Mouse (Mus musculus) CH12F3 (cell line): ENCODE measurements around the gene Nasp.
"Not testable (repeated sequence)": the region's sequence is repeated elsewhere in the genome, so short reads cannot be mapped to it uniquely, and the experiment has no call there.

Experiments
- in situ Hi-C: fragments of 300-500 bp; cut with MboI; formaldehyde crosslinking; loops from 2 replicates; pipeline ENCODE4 v1.14.3; 2020; ENCODE audit warnings: low sequenced_read_pairs

Gene Nasp

DNA sequence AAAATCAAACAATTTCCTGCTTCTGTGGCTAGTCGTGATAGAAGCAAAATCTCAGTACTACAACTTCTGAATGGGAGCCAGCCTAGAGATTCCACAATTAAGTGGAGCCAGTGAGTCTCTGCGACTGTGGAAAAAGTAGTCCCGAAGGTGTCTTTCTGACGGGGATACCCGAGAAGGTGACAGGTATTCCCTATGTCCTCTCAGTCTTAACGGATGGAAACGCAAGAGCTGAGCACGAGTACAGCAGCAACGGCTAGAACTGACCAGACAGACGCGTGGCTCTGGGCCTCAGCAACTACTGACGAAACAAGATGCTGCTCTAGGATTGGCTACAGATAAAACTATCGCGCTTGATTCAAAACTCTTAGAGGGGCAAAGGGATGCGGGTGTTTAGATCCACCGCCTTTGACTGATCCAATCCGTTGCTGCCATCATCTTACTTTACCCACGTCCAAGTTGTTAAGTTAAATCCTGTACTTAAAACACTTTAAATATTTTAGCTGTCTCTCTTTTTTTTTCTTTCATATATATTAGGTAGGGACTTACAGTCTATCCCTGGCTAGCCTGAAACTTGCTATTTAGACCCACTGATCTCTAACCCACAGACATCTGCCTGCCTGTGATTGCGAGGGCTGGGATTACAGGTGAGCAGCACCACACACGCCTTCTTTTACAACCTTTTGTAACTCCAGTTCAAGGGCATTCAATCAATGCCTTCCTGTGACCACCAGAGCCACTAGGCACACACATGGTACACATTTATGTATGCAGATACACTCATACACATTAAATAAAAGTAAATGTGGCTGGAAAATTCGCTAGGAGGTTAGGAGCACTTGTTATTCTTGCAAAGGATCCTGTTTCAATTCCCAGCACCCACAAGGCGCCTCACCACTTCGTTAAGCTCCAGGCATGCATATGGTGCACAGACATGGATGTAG lies at the start of gene Nasp:
TSS of gene Nasp (minus strand) at position 220 of the 941 bp plus-strand sequence.
- in situ Hi-C loops, result no loop called here

DNA sequence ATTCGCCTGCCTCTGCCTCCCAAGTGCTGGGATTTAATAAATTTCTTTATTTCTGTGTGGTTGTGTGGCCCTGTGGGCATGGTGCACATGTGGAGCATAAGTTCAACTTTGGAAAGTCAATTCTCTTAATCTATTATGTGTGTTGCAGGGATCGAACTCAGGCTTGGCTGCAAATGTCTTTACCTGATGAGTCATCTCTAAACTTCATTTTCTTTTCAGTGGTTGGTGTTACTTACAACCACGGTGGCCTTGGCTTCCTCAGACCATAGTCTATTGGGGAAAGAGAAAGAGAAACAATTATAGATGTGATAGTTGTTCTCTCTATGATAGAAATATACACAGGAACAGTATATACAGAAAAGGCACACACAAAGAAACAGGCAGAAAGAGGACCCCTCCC lies 48.3 kb upstream of the Nasp start:
- in situ Hi-C loops, result no loop called here

DNA sequence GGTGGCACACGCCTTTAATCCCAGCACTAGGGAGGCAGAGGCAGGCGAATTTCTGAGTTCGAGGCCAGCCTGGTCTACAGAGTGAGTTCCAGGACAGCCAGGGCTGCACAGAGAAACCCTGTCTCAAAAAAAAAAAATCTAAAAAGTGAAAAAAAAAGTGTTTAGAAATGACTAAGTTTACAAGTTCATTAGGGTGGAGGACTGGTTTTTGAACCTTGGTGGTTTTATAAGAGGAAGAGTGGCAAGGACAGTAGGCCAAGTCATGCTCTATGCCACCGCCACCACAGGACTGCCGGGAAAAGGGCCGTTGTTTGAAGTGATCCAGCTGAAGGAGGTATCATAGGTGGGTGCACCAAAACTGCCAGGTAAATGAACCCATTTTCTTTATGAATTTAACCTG lies 47.0 kb upstream of the Nasp start:
- in situ Hi-C loops, result not testable (repeated sequence)

DNA sequence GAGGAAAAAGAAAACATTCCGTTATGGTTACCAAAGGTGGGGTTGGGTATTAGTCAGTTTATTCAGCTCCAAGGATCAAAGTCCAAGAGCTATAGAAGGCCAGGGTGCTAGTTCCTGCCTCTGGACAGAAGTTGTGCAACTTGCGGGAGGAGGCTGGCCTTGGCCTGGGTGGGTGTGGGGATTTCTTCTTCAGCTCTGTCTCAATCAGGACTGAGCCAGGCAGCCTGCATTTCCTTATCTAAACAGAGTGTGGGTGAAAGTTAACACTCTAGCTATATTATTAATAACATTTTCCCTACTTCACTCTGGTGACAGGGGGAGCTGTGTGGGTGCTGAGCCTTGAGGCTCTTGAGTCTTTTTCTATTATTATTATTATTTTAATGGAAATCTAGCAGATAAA lies 45.0 kb upstream of the Nasp start:
- in situ Hi-C loops, result no loop called here

DNA sequence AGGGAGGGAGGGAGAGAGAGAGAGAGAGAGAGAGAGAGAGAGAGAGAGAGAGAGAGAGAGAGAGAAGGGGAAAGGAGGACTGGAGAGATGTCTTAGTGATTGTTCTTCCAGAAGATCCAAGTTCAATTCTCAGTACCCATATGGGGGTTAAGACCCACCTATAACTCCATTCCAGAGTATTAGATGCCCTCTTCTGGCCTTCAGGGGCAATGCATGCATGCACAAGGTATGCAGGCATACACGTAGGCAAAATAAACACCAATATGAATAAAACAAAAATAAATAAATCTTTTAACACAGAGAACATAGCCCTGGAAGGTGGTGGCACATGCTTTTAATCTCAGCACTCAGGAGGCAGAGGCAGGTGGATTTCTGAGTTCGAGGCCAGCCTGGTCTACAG lies 41.5 kb upstream of the Nasp start:
- in situ Hi-C loops, result no loop called here

DNA sequence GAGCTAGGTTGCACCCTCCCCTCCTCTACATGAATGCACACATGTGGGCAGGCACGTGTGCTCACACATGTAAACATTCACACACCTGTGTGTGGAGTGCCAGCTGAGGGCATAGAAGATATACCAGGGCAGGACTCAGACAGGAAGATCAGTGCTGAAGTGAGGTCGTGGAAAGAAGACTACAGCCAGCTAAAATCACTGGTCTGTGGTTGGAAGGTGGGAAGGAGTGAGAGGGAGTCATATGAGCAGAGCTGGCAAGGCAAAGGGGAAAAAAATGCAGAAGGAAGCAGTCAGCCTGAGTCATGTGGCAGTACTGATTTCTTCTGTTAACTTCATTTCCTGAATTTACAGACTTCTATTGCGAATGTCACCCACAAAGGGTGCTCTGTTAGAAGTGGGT lies 40.4 kb upstream of the Nasp start:
- in situ Hi-C loops, result no loop called here

DNA sequence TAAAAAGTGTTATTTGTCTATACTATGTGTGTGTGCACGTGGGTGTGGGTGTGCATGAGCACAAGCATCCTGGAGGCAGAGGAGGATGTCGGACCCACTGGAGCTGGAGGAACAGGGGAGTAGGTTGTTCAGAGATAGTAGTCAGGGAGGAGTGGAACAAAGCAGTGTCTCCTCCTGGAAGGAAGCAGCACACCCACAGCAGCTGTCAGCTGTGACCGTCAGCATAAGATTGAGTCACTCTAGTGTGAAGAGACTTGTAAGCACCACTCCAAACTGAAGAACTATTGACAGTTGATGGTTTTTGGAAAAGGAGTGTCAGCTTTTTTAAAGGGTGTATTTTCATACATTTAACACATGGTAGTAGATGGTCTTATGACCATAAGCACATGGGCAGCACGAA lies 38.9 kb upstream of the Nasp start:
- in situ Hi-C loops, result no loop called here

DNA sequence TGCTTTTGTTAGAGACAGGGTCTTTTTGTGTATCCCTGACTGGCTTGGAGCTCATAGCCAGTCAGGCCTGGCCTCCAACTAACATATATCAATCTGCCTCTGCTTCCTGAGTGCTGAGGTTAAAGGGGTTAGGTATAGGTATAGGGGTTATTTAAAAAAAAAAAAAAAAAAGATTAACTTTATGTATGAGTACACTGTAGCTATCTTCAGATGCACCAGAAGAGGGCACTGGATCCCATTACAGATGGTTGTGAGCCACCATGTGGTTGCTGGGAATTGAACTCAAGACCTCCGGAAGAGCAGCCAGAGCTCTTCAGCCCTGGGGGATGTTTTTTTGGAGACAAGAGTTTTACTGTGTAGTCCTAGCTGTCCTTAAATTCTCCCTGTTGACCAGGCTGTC lies 34.3 kb upstream of the Nasp start:
- in situ Hi-C loops, result no loop called here

DNA sequence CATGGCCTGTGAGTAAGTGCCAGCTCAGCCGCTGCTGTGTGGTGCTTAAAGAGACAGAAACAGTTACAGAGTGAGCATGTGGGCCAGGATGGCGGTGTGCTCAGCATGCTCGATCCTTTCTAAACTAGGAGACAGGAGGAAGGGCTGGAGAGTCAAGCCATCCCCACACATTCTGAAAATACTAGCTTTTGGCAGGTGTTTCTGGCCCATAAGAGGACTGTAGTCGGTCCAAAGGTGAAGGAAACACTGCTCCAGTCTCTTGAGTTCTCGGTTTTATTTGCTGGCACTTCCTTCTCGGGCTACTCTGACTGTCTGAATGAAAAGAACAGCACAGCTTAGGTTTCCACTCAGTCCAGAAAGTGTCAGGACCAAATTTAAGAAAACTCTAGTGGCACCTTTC lies 33.1 kb upstream of the Nasp start:
- in situ Hi-C loops, result no loop called here

DNA sequence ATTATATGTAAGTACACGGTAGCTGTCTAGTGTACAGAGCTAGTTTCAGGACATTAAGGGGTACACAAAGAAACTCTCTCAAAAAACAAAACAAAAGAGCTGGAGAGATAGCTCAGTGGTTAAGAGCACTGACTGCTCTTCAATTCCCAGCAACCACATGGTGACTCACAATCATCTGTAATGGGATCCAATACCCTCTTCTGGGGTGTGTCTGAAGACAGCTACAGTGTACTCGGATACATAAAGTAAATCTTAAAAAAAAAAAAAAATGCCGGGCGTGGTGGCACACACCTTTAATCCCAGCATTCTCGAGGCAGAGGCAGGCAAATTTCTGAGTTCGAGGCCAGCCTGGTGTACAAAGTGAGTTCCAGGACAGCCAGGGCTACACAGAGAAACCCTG lies 32.2 kb upstream of the Nasp start:
- in situ Hi-C loops, result not testable (repeated sequence)

DNA sequence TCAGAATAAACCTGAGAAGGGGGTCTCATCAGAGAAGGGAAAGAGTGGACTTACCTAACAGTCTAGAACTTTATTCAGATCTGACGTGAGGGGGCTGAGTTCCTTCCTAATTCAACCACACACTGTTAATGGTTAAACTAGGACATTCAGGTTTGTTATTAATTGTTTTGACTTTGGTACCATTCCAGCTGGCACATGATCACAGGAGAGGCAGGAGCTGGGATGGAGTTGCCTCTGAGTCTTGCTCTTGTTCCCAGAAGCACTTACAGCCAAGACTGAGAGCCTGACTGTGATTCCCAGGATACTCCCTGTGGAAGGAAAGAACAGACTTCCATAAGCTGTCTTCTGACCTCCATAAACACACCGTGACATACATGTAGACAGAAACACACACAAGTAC lies 31.7 kb upstream of the Nasp start:
- in situ Hi-C loops, result no loop called here

DNA sequence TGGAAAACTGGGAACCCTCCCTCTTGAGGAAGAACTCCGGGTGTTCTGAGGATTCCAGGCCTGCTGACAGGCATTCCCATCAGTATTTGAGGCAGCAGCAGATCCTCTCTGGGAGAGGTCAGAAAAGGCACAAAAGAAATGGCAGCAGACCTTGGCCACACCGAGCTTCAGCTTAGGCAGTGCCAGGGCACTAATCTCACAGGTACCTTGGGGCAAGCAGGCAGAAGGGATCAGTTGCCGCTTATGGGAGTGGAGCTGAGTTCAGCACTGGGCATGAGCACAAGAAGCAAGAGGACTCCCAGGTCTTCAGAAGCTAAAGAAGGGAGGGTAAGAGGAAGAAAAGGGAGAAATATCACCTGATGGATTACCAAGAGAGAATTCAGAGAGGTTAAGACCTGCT lies 30.2 kb upstream of the Nasp start:
- in situ Hi-C loops, result no loop called here

DNA sequence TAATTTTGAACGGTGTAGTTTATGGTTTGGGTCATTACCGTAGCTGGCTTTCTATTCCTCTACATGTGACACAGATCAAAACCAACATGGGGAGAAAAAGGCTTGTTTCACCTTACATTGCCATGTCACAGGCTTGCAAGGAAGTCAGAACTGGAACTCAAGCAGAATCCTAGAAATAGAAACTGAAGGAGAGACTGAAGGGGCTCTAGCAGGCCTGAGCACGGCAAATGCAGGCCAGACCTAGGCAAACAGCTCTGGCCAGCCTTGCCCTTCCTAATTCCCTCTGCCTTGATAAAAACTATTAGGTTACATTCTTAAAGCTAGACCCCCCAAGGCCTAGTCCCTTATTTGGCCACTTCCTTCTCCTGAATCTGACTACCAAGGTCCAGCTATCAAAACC lies 27.9 kb upstream of the Nasp start:
- in situ Hi-C loops, result no loop called here

DNA sequence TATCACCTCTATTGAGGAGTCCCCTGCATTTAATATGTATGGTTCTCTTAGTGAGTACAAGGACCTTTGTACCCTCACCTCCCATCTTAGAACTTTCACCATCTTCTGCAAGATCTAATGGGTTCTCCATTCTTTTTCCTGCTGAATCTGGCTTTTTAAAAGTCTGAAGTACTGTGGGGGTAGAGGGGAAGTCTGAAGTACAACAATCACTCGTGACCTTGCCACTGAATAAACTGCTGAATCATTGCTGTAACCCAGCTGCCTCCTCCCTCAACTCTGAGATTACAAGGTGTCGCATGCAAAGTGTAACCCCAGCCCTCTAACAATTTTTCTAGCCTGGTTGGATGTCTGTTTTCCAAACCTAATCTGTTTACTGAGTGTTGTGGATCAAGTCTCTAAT lies 27.4 kb upstream of the Nasp start:
- in situ Hi-C loops, result no loop called here

DNA sequence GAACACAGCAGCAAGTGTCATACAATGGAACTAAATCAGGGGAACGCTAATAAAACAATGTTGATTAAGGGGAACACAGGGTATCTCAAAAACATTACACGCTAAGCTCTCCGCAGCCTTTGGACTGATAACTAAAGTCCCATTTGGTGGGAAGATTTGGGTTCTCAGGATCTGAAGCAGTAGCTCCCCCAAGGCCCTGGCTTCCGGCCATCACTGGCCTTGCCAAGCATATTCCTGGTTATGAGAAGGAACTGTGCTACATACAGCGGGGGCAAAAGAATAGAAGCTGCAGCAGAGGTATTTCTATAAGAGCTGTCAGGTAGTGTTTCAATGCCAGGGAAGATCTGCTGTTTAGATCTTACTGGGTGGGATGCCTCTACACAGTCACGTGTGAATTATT lies 25.5 kb upstream of the Nasp start:
- in situ Hi-C loops, result no loop called here

DNA sequence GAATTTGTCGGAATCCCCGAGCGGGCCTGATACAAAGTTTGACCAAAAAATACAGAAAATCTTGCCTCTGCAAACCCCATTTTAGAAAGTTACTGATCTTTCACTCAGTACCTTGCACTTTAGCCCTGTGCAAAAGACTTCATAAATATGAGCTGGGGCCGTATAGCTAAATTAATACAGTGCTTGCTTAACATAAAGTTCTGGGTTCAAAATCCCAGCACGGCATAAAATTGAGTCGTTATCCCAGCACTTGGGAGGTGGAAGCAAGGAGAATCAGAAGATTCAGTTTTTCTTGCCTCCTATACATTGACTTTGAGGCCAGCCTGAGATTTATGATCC lies 24.0 kb upstream of the Nasp start:
- in situ Hi-C loops, result no loop called here

DNA sequence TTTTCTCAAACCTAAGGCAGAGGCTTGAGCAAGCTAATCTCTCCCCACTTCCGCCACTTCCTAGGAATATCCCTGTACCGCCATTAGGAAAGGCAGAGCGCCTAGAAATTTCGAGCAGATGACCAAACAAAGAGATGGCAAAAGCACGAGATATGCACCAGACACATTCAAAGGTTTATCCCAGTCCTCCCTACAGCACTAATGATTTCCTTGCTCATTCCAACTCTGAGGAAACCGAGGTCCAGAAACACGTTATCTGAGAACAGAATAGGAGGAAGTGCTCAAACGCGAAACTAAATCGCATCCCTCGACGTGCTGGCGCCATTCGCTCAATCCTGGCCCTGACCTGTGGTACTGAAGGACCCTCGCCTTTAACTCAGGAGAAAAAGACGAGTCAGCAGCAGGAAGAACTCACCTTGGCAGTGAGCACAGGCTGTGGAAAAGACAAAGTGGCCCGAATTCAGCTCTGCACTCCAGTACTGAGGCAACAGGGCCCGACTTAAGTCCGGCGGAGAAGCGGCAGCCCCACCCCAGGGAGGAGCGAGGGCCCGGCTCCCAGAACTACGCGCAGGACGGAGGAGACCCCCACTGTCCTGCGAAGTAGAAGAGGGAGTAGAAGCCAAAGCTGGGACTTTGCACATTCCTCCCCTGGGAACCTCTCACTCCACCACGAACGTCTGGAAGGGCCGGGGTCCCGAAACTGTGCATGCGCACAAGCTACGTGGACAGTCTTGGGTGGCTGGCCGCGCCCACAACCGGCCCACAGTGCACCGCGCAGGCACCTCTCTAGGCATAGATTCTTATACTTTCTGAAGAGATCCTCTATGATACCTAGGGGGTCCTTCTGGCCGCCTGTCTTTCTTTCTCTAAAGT lies 23.4 kb upstream of the Nasp start, which contains the start of gene Akr1a1:
TSS of gene Akr1a1 (minus strand) at position 757 of the 873 bp plus-strand sequence.
- in situ Hi-C loops, result no loop called here

DNA sequence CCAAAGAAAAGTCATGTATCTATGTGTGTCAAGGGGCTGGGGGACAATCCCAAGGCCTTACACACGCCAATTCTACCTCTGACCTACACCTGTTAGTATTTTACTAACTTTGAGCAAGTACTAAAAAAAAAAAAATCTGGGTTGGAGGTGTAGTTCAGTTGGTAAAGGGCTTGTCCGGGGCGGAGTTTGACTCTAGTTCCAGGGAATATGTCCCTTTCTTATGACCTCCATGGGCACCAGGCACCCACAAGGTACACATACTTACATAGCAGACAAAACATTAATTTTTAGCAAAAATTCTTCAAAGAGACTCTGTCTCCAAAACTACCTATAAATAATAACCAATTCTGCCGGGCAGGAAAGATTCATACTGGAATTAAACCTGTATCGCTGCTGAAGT lies 22.6 kb upstream of the Nasp start:
- in situ Hi-C loops, result no loop called here

DNA sequence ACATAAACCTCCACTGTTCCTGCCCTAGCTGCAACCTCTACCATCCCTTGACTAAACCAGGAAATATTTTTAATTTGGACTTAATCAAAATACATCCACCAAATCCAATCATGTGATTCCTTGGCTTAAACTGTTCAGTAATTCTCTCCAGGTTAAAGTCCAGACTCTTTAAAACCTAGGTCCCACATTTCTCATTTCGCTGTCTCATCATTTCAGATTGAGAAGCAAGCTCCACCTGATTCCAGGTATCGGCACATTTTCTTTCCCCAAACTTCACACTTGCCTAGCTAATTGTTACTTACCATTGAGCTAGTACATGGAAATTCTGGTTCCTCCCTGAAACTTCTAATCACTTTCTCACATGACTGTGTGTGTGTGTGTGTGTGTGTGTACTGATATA lies 21.7 kb upstream of the Nasp start:
- in situ Hi-C loops, result no loop called here

DNA sequence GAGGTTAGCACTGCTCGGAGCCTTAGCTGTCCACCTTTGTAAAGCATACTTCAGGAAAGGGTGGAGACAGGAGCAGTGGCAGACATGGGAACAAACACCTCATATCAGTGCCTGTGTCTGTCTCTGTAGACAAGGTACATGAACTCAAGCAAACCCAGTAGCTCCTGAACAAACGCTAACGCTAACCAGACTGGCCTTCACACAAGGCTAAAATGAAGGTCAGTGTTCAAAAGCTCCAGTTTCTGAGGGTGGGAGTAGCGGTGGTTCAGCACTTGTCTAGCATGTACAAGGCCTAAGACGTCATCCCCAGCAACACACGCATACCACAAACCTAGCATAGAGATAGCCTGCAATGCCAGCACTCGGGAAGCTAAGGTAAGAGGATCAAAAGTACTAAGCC lies 17.9 kb upstream of the Nasp start:
- in situ Hi-C loops, result no loop called here

DNA sequence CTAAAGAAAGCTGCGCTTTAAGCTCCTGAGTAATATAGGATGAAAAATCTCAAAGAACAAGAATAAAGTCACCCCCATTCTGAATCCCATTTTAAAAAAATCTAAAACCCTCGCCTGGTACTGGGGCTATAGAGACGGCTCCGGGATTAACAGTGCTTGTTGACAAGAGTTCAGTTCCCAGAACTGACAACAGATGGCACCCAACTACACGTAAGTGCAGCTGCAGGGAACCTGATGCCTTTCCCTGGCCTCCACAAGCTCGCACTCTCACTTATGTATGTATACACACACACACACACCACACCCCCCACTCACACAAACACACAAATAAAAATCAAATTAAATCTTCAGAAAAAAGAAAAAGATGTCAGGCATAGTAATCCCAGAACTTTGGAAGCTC lies 16.6 kb upstream of the Nasp start:
- in situ Hi-C loops, result no loop called here

DNA sequence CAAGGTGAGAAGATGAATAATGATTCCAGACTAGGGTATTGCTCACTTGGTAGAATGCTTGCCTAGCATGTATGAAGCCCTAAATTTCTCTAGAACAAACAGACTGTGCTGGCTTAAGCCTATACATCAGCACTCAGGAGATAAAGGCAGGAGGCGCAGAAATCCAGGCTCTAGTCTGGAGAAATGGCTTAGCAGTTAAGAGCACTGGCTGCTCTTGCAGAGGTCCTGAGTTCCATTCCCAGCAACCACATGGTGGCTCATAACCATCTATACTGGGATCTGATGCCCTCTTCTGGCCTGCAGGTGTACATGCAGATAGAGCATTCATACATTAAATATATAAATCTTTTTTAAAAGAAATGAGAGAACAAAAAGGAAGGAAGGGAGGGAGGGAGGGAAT lies 14.3 kb upstream of the Nasp start:
- in situ Hi-C loops, result no loop called here
